Mouse (Mus musculus) cerebellum, adult 2 months (tissue): ENCODE measurements around the gene Pitpnm2.

Experiments used
- CTCF ChIP-seq: fragments of 200-500 bp; IDR thresholded peaks from 2 replicates; pipeline ENCODE4 v1.5.1; 2011; ENCODE audit warnings: low read depth, mild to moderate bottlenecking, control low read depth, low read length, moderate library complexity, borderline replicate concordance; ENCODE audit not compliant: insufficient read depth
- POLR2A ChIP-seq: fragments of 200-500 bp; IDR thresholded peaks from 2 replicates; pipeline ENCODE4 v1.6.1; 2011; ENCODE audit warnings: low read length, control low read depth, borderline replicate concordance; ENCODE audit not compliant: insufficient read depth

GRCm38 (mm10) chr5:124167621-124168020, 81.9 kb downstream of the Pitpnm2 start:
- no peak for TF ChIP-seq CTCF
- TF ChIP-seq POLR2A, result no peak
